Mouse (Mus musculus): Measurements from ENCODE around the gene Peak1.

Gene Peak1

GRCm38 (mm10) chr9:56180118-56180781, 237.6 kb downstream of the Peak1 start:
- no peak for DNase-seq

- DNase-seq: no peak
Observed at GRCm38 (mm10) chr9:56179416-56180117, 238.3 kb downstream of the Peak1 start.

GRCm38 (mm10) chr9:56177354-56177753, 240.5 kb downstream of the Peak1 start:
- no peak for DNase-seq

GRCm38 (mm10) chr9:56175316-56175715, 242.6 kb downstream of the Peak1 start:
- no peak for DNase-seq

GRCm38 (mm10) chr9:56167690-56168089, 250.2 kb downstream of the Peak1 start:
- DNase-seq: no peak

GRCm38 (mm10) chr9:56166161-56166560, 251.7 kb downstream of the Peak1 start:
- DNase-seq: no peak

- no peak for DNase-seq
Observed at GRCm38 (mm10) chr9:56165377-56165776, 252.5 kb downstream of the Peak1 start, which contains the start of gene Tspan3. Tspan3 (minus strand) TSS chr9:56165477.

- peak; percentile 89 for DNase-seq
Observed at GRCm38 (mm10) chr9:56160341-56161141, 257.3 kb downstream of the Peak1 start.

GRCm38 (mm10) chr9:56159456-56159855, 258.4 kb downstream of the Peak1 start:
- DNase-seq: no peak

GRCm38 (mm10) chr9:56158077-56158476, 259.8 kb downstream of the Peak1 start:
- no peak for DNase-seq

- no peak for DNase-seq
Observed at GRCm38 (mm10) chr9:56154572-56154971, 263.3 kb downstream of the Peak1 start.

- no peak for DNase-seq
Observed at GRCm38 (mm10) chr9:56152482-56153007, 265.3 kb downstream of the Peak1 start.

- DNase-seq: no peak
Observed at GRCm38 (mm10) chr9:56151745-56152481, 266.0 kb downstream of the Peak1 start.
